Mouse (Mus musculus) megakaryocyte progenitor cell, adult 5-6 weeks (primary cell): Measurements from ENCODE around the gene Tcf7l1. TPM values are rescaled to one million over a fixed set of nuclear protein-coding genes. Genes with fewer than 3 reads are reported as not detected.

Experiments
- ATAC-seq: replicated peaks from 2 replicates; pipeline ENCODE4 v1.8.0; 2016; ENCODE audit warnings: mild to moderate bottlenecking, moderate TSS enrichment, inconsistent platforms; ENCODE audit not compliant: poor library complexity
- total RNA-seq, 2 experiments: library from RNA; stranded (forward) in 1 of 2; stranded (reverse) in 1 of 2; fragments of 157-497, 149-512 nt in 1 of 2; fragments of 200-1000 nt in 1 of 2; gene quantifications; 2 replicates each; pipeline versions ENCODE4 v1.2.3 to v1.2.4; 2015 to 2017

Gene Tcf7l1
- total RNA-seq, 2 experiments from 2014 or later = 0.52 TPM; not detected in 1

DNA sequence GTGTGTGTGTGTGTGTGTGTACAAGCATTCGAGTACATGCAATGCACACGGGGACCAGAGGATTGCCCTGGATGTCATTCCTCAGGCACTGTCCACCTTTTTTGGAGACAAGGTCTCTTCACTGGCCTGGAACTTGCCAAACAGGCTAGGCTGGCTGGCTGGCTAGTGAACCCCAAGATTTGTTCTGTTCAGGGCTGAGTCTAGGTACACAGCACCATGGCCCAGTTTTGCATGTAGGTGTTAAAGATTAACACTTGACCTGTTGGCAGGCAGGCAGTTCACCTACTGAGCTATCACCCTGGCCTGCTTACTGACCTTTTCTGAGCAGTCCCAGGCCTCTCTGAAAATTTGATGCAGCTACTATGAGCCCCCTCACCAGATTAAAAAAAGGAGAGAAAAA, 158.7 kb downstream of the Tcf7l1 start:
- ATAC-seq = no peak

DNA sequence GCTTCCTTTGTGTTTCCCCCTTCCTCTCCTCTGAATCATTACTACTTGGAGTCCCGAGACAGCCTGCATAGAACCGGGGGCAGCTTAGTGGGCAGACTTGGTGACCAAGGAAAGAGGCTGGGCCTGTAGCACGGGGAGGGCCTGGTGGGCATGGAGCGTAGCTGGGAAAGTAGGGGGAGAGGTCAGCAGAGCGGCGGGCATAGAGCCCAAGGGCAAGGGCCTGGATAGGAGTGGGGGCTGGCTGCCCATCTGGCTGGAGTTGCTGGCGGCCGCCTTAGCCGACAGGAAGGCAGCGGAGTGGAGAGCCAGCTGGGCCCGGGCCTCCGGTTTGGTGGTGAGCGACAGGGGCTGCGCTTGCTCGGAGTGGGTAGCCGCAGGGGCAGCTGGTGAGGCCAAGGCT, 161.8 kb downstream of the Tcf7l1 start:
- peak; percentile 38 for ATAC-seq

DNA sequence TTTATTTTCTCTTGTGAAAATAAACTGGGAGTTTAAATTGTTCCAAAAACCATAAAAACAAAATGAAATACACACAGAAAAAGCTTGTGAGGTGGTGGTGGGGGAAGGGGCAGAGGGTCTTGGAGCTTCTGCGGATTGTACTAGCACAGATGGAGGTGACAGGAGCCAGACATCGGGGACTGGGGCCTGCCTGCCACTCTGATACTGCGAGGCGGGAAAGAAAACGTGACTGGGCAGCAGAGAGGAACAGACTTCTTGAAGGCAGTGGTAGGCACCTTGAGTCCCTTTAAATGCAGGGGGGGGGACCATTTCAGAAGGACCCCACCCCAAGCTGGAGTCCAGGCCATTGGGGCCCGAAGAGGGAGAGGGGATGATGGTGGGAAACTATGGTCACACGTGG, 162.7 kb downstream of the Tcf7l1 start:
- ATAC-seq = no peak

DNA sequence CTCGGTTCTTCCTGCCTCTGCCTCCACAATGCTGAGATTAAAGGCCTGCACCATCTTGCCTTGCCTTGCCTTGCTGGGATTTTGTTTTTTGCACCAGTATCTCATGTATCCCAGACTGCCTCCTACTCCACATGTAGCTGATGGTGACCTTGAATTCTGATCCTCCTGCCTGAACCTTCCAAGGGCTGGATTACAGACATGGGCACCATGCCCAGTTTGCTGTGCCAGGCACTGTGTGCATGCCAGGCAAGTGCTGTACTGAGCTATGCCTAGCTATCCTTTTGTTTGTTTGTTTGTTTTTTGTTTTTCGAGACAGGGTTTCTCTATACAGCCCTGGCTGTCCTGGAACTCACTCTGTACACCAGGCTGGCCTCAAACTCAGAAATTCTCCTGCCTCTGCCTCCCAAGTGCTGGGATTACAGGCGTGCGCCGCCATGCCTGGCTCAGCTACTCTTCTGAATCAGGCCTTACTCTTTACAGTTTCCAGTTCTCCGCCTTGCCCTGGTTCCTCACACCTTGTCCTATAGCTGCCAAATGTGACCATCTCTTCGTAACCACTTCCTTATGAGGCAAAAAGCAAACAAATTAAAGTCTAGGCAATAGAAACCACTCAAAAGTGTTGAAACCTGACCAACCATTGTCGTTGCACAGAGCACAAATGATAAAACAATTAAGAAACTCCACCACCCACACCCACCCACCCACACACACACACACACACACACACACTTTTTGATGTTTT, 165.2 kb downstream of the Tcf7l1 start:
- ATAC-seq = peak; percentile 77

DNA sequence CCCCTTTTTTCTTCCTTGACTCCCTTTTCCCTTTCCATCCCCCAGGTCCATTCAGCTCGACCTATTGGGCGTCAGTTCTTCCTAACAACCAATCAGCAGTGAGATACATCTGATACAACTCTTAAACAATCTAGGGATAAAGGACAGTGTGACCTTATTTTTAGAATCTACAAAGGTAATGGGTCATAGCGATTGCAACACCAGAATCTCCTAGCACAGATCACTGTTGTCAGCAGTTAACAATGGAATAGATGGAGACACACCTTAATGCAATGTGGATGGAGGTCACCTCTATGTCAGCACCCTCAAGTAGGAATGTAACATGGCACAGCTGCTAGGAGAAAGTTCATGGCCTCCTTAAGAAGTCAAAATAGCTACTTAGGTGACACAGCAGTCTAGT, 166.1 kb downstream of the Tcf7l1 start:
- no peak for ATAC-seq

DNA sequence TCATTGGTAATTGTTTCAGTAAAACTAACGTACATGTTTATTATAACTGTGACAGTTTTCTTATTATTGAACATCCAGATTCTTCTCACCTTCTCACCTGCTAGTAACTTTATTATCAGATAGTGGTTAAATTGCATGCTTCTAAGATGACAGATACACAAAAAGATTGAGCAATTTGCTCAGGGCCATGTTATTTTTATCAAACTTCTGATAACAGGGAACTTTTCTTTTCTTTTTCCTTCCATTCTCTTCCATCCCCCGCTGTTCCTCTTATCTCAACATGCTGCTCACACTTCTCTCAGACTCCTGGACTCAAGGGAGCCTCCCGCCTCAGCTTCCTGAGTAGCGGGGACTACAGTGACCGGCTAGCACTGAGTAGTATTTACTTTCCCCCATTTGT, 168.1 kb downstream of the Tcf7l1 start:
- no peak for ATAC-seq

DNA sequence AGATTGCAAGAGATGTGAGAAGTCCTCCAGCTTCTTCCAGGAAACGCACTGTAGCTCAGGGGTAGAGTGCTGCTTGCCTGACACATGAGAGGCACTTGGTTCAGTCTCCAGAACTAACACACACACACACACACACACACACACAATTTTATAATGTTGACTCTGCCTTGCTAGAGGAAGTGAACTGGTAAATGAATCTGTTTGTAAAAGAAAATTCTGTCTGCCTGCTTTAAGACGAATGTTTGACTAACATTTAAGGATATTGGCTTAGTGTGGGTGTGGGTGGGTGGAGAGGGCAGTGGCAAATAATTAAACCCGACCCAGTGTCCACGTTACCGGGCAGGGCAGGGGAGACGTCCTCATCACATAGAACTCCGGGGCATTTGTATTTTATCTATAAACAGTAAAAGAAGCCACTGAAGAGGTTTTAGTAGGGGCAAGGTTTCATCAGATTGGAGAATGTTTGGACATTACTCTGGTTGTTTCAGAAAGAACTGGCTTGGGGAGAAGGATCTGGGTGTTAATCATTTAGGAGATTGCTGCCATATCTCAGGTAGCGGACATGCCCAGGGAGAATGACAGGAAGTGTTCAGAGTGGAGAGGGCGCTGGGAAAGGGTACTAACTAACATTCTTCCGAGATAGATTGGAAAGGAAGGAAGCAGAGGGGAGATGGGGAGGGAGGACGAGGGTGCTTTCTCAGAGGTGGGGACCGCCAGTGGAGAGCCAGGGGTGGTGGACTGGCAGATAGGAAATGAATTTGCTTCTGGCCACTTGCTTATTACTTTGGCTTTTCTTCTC, 169.1 kb downstream of the Tcf7l1 start:
- ATAC-seq = no peak

DNA sequence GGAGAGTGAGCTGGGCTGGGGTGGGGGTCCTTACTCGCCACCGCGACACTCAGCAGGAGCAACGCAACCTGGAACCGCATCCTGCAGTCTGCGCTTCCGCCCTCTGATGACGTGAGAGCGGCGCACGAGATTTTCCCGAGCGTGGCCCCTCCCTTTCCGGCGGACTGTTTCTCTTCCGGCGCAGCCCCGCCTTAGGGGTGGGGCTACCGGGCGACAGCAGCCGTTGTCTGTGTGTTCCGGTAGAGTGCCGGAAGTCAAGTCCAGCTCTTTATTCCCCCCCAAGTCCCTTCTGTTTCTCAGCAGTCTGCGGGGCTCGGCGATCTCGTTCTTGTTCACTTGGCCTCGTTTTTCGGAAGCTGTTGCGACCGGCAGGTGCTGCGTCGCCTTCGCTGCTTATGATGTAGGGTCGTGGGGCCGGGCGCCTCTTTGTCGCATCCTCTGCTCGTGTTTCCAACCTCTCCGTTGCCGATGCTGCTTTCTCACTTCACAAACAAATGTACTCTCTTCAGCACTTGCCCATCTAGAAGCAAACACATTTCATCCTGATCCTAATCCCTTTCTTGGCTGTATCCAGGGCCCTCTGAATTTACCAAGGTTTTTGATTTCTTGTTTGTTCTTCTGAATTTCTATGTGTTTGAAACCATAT, 172.3 kb downstream of the Tcf7l1 start, which contains the start of gene Tgoln1:
TSS of gene Tgoln1 (minus strand) at position 358 of the 646 bp plus-strand sequence.
- ATAC-seq = peak; percentile 96

DNA sequence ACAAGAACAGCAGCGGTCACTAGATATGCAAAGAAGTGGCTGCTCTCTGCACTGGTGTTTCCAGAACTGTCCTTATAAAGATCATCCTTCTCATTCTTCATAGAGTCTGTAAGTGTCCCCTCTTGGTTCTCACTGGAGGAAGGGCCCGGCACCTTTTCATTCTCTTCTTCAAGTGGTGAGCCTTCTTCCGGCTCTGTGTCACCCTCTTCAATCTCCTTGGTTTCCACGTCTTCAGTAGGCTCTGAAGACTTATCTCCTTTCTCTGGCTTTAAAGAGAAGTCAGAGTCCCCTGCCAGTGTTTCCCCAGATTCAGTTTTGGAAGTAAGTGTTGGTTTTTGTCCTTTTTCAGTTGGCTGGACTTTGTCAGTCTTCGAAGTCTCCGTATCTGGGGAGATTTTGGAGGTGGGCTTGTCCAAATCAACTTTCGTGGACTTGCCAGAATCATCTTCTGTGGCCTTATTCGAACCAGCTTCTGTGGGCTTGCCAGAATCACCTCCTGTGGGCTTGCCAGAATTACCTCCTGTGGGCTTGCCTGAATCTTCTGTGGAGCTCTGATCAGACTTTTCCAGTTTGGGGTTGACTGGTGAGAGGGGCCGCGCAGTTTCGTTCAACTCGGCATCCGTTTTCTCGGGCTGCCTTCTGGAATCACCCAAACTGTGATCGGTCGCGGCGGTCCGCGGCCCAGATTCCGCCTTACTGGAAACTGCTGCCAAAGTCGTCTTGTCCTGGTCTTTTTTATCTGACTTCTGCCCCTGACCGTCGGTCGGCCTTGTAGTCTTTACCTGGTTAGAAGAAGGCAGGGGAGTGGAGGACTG, 173.3 kb downstream of the Tcf7l1 start:
- no peak for ATAC-seq

DNA sequence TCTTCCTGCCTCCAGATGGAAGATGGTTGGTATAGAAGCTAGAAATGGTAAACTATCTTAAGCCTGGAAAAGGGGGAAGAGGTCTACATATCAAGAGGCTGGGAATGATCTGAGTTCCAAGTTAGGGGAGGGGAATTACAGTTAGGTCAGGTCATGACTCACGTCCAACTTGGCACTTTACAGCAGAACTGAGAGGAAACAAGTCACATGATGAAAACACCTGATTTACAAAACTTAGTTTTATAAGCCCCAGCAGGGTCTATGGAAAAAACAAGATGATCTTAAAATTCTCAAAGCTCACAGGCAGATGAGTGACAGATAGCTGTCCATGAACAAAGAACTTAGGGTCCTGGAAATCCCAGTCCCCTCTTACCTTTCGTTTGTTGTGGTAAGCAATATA, 173.9 kb downstream of the Tcf7l1 start:
- no peak for ATAC-seq

DNA sequence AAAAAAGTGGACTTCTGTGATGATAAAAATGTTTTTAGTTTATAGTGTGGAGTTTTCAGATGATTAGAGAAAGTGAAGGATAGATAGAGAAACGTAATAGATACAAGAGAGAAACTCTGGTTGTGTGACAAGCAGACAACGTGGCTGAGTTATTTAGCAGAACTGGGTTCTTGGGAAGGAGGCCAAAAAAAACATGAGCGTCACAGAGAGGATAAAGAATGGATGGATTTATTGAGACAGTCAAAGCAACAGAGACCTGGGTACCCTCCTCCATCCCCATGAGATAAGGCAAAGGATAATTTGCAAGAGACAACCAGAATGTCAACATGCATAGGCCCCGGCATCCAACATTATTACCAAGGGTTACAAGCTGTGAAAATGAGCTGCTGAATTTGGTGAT, 178.8 kb downstream of the Tcf7l1 start:
- ATAC-seq = no peak

DNA sequence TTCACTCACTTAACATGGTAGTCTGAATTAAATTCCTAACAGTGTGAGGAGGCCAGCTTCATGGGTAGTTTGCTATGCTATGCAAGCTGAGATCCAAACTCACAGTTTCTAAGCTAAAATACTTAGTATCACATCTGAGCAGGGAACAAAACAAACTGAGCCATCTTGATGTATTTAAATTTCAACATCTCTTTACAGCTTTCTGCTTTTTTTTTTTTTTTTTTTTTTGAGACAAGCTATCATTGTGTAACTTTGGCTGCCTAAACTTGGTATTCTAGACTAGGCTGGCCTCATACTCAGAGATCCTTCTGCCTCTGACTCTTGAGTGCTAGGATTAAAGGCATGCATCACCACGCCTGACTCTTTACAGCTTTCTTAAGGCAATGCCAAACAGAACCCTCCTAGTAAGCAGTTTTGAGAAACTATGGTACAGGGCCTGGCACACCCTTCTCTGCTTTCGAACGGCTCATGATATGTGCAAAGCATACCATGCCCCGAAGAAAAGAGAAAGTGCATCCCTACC, 180.3 kb downstream of the Tcf7l1 start:
- no peak for ATAC-seq

DNA sequence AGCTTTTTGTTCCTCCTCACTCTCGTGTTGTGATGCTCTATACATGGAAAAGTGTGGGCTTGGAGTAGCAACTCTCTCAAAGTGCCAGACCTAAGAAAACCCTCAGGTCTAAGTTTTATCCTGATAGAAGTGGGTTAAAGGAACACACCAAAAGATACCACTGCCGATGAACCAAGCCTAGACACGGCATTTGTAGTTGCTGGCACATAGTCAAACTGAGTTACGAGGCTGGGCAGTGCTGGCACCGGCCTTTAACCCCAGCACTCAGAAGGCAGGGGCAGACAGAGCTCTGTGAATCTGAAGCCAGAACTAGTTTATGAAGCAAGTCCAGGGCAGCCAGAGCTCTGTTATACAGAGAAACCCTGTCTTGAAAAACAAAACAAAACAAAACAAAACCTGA, 181.4 kb downstream of the Tcf7l1 start:
- no peak for ATAC-seq

DNA sequence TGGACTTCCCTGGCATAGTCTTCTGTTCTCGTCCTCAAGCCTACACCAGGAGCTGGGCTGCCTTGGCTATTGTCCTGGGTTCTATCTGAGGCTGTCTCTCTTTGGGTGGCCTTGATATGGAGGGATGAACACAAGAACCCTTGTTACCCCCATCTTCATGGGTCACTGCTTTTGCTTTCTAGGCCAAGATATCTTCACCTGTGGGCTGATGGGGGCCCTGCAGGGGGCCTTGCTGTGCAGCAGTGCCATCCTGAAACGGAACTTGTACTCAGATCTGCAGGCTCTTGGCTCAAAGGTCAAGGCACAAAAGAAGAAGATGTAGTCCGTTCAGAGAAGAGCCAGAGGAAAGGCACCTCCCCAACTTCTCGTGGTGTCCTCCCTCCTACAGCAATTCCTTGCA, 182.0 kb downstream of the Tcf7l1 start:
- ATAC-seq = no peak

DNA sequence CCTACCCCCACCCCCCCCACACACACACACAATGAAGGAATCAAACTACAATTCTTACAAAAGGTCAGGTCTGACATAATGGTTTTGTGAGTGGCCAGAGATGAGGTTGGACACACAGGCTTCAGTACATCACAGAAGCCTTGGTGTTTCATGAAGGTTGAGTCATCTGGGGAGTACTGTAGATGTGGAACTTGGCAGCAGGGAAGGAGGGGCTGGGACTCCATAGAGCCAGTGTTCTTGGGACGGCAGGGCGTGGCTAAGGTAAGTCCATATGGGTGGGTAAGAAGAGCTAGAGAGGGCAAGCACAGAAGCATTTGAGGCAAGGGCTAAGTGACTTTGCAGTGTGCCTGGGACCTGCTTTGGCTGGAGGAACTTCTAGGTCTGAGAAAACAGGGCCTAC, 185.0 kb downstream of the Tcf7l1 start:
- no peak for ATAC-seq

DNA sequence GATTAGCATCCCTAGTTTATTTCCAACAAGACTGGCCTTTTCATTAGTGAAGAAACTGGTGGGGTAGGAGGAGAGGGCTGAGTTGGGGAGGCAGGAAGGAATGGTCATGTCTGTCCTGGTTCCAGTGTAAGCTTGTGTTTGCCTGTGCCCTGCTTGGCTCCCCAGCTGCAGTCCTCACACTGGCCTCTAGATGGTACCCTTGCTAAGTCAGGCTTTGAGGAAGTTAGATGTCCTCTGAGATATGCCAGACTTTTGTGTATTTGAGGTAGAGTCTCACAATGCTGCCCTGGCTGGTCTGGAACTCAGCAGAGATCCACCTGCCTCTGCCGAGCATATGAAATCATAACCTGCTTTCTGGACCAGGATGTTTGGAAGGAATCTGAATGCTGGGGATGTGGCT, 187.3 kb downstream of the Tcf7l1 start:
- peak; percentile 74 for ATAC-seq

DNA sequence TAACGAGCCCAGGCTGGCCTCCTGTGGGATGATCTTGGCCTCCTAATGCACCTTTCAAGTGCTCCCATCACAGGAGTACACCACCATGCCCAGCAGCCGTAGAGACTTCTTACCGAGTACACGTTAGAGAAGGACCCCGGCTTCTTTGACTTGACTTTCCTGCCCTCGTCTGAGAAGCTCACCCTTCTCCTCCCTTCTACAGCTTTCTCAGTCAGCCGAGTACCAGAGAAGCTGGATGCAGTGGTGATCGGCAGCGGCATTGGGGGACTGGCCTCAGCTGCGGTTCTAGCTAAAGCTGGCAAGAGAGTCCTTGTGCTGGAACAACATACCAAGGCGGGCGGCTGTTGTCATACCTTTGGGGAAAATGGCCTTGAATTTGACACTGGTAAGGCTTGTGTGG, 188.3 kb downstream of the Tcf7l1 start:
- no peak for ATAC-seq

DNA sequence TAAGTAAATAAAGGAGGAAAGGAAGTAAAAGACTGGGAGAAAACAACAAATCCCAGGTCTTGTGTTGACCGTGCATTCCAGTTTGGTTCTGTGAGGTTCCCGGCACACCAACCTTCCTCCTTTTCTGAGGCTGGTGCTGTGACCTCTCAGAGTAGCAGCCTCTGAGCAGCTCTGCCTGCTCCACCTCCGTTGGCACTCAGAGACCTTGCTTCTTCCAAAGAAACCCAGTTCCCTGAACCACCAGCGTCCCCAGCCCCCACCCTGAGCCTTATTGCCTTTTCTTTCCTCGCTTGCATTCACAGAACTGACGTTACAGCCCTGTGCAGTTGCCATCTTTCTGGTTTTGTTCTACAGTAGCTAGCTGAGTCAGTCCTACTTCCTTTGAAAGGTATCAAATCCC, 188.8 kb downstream of the Tcf7l1 start:
- ATAC-seq = no peak

DNA sequence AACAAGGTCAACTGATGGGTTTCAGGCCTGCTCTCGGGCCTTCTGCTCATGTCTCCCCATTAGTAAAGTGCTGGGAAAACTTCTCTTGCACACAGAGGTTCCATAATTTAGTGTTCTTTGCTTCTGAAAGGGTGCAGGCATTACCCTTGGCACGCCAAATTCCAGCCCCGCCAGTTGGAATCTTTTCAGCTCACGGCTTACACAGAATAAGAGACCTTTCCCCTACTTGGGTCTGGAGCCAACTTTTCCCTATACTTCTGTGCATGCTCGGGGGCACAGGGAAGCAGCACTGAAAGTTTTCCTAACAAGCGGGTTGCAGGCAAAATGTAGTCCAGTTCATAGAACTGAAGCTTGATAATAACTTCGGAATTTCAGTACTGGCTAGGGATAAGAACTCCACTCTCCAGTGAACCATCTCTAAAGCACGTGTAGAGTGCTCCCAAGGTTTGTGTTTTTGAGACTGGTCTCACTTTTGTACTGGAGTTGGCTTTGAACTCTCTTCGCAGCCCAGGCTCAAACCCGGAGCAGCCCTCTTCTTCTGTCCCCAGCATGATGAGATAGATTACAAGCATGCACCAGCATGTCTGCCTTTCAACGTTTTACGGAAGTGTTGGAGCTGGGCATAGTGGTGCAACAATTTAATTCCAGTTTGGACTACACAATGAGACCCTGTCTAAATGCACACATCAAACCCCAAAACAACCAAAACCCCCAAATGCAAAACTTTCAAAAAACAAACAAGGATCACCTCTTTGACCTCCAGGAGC, 190.1 kb downstream of the Tcf7l1 start:
- no peak for ATAC-seq
